Mouse (Mus musculus): ENCODE data around the gene Tmem95.

GRCm38 (mm10) chr11:69913554-69914371 is 35.9 kb upstream of the Tmem95 start, which contains the start of gene Gps2:
- TF ChIP-seq CTCF (IDR thresholded peaks at IDR 0.05; ENCODE audit: low read depth) (no peak), EP300 (IDR thresholded peaks at IDR 0.05; ENCODE audit: low read depth) (no peak; the same call in 1 of the 2 replicates)
